Mouse (Mus musculus) cerebellum, postnatal 4 days (tissue): Measurements from ENCODE around the gene Eps15.

Experiments
- DNase-seq, 2 experiments: peaks; one replicate each; pipeline ENCODE4 v3.0.0; 2022; ENCODE audit warnings: low spot score in 2 of 2, mixed read lengths in 1 of 2

Eps15 gene

GRCm38 (mm10) chr4:109267452-109267851 is 12.6 kb upstream of the Eps15 start:
- DNase-seq: no peak

DNA sequence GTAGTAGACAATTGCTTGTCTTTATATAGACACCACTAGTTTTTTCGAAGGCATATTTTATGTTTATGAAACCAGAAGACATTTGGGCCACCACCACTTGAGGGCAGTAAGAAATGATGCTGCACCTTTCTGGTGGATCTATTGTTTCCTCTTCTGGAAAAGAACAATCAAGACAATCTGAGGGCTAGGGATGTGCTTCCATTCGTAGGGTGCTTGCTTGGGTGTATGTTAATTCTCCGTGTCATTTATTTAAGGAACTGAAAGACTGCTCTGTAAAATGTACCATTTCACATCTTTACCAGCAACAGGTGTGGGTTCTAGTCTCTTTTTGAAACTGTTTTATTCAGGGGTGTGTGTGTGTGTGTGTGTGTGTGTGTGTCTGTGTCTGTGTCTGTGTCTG is 11.2 kb upstream of the Eps15 start:
- no peak for DNase-seq

DNA sequence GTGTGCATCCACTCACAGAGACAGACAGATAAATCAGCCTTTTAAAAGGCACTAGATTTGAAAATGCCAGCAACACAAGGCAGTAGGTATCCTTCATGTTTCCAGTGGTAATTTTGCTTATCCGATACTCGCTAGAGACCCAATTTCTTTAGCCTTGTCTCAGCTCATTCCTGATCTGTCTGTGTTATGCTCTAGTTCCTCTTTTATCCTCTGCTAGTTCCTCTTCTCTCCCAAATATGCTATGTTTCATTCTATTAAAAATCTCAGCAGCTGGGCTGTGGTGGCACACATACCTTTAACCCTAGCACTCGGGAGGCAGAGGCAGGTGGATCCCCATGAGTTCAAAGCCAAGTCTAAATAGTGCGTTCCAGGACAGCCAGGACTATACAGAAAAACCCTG is 8.3 kb upstream of the Eps15 start:
- DNase-seq: no peak

GRCm38 (mm10) chr4:109273586-109274240 is 6.4 kb upstream of the Eps15 start:
- DNase-seq: no peak

DNA sequence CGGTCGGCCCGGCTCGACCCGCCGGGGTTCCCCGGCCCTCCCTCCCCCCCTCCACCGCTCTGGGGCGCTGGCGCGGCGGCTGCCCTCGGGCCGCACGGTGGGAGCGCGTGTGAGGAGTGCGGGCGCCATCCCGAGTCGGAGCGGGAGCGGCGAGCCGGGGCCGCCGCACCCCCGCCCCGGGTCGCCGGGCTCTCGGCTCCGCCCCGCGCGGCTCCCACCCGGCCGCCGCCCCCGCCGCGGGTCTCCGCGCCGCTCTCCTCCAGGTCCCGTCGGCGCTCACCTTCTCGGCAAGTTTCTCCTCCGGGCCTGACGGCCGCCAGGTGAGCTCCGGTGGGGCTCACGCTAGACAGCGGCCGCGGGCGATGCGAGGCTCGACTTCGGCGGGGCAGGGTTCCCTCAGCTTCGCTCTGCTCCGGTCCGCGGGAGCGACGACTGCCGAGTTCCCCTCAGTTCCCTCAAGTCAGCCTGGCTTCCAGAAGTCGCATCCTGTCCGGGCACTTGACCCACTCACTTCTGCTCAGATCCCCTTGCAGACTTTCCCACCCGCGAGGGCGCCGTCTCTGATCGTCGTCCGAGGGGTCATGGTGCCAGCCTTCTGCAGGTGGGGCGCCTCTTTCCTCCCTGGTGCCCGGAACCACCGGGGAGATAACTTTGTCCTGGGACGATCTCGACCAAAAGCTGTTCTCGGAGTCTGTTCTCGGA is 542 bp downstream of the Eps15 start:
- peak in 1 of 2 experiments; percentile 21 for DNase-seq

GRCm38 (mm10) chr4:109281161-109281560 is 1.1 kb downstream of the Eps15 start:
- DNase-seq: no peak

GRCm38 (mm10) chr4:109281946-109282345 is 1.9 kb downstream of the Eps15 start:
- no peak for DNase-seq

- DNase-seq: no peak
Observed at GRCm38 (mm10) chr4:109294629-109295028, 14.6 kb downstream of the Eps15 start.

GRCm38 (mm10) chr4:109296510-109296909 is 16.4 kb downstream of the Eps15 start:
- DNase-seq: no peak

DNA sequence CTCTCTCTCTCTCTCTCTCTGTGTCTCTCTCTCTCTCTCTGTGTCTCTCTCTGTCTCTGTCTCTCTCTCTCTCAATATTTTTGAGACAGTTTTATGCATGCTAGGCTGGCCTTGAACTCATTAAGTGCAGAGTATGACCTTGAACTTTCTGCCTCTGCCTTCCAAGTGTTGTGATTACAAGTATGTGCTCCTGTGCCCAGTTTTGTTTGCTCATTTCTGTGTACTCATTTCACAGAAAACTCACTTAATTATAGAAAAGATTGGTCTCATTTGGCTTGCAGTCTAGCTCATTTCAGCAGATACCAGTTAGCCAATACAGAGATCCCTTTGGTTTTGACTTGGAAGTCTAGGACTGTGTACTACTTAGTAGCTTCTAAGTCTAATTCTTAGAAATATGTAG is 19.1 kb downstream of the Eps15 start:
- no peak for DNase-seq

GRCm38 (mm10) chr4:109316941-109317894 is 37.1 kb downstream of the Eps15 start:
- no peak for DNase-seq

GRCm38 (mm10) chr4:109336796-109337195 is 56.7 kb downstream of the Eps15 start:
- no peak for DNase-seq

- no peak for DNase-seq
Observed at GRCm38 (mm10) chr4:109341222-109341621, 61.2 kb downstream of the Eps15 start.

DNA sequence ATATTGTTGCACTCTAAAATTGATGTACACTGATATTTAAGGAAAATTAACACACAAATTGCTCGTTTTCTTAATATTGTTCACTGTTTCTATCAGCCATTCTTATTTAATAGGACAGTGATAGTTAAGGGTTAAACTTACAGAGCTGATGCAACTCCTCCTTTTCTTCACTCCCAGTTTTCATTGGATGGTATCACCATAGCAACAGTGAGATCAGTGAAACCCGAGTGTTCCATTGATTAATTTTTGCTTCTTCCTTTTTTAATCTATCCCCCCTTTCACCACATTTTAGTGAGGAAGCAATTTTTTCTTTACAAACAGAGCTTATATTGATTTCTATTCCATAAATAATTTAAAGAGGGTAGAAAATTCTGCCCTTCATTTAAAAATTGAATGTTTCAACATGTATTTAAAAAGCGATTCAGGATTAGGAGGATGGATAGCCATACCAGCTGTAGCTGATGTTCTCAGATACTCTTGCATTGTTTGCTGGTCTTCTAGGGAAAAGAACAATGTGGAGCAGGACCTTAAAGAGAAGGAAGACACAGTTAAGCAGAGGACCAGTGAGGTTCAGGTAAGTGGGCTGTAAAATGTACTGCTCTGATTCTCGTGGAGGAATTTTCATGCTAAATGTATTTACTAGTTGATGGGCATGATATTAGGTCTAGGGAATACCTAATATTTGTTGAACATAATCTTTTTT is 62.9 kb downstream of the Eps15 start:
- DNase-seq: no peak

DNA sequence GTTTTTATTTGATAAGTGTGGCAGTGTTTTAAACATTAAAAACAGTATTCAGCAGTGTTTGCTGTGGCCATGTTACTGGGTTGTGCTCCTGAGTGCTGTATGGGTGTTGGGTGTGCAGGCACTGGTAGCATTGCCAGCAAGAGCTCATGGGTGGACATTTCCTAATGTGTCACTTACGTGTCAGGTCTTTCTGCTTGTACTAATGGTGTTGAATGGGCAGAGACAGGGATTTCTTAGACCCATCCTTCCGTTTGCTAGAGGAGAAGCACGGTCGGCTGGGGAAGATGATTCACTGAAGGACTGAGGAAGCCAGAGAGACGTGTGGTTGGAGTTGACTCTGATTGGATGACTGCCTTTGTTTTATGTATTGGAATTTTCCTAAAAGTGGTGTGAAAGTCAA is 63.8 kb downstream of the Eps15 start:
- peak in 1 of 2 experiments; percentile 6 for DNase-seq

GRCm38 (mm10) chr4:109378107-109378506 is 98.0 kb downstream of the Eps15 start:
- DNase-seq: no peak

- DNase-seq: no peak
Observed at GRCm38 (mm10) chr4:109382457-109382856, 102.4 kb downstream of the Eps15 start.

GRCm38 (mm10) chr4:109385599-109385998 is 105.5 kb downstream of the Eps15 start:
- no peak for DNase-seq

GRCm38 (mm10) chr4:109393229-109393779 is 113.2 kb downstream of the Eps15 start:
- no peak for DNase-seq

DNA sequence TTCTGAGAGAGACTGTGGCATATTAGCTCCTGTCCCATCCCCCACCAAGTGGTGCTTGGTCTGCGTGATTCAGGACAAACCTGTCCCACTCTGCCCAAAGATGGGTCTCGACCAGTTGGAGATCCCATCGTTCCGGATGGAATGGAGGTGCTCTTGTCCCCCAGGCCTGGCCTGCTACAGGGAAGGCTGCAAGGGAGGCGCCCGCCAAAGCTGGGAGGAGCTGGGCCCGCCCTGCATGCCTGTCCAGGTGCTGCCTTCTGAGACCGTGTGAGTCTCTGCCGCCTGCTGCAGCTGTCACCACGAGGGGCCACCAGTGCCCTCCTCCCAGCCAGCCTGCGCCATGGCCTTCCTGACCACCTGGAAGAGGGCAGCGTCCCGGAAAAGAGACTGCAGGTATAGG is 113.8 kb downstream of the Eps15 start:
- DNase-seq: no peak

- no peak for DNase-seq
Observed at GRCm38 (mm10) chr4:109394314-109395074, 114.4 kb downstream of the Eps15 start.
